Mouse (Mus musculus): ENCODE measurements around the gene Brms1l.
"Not testable (repeated sequence)": the region's sequence is repeated elsewhere in the genome, so short reads cannot be mapped to it uniquely, and the experiment has no call there.

Brms1l gene
- long read RNA-seq, experiment 1, transcript Brms1l-201 (10 exons, 2,609 nt) = major isoform, 22 of 27 reads
- long read RNA-seq, experiment 1, partial matches to known transcripts = 1 of 27 reads
- long read RNA-seq, experiment 1, other reads (novel, unspliced or antisense) = 4 of 27 reads
- long read RNA-seq, experiment 2, transcript Brms1l-201 (10 exons, 2,609 nt) = major isoform, 12 of 18 reads
- long read RNA-seq, experiment 2, partial matches to known transcripts = 2 of 18 reads
- long read RNA-seq, experiment 2, other reads (novel, unspliced or antisense) = 4 of 18 reads

GRCm38 (mm10) chr12:55836199-55836951 lies at the start of gene Brms1l:
Gene Brms1l, plus strand, starts transcription at chr12:55836324.
- intact Hi-C loops (cut with DNase I) = no loop called here

DNA sequence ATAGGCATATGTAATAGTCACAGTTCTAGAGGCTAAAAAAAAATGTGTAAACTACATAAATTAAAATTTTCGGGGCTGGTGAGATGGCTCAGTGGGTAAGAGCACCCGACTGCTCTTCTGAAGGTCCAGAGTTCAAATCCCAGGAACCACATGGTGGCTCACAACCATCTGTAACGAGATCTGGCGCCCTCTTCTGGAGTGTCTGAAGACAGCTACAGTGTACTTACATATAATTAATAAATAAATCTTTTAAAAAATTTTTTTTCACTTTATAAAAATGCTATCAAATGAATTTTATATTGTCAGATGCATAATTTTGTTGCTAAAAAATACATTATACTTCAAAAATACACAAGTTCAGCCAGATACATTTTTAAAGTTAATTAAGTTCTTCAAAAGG lies 41.6 kb upstream of the Brms1l start:
- intact Hi-C loops (cut with DNase I) = not testable (repeated sequence)

DNA sequence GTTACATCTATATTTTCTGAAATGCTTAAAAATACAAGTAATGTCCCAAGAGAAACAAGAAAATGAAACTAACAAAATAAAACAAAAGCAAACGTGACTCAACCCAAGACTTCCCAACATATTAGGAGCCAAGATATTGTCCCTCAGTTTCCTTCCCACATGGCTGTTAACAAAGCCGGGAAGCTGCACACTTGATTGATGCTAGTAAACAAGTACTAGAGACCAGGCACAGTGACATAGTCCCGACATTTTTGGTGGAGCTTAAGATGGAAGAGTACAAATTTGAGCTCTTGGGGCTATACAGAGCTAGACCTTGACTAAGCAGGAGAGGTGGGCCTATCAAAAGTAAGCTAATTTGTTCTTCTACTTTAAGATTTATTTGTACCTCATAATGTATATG lies 39.0 kb upstream of the Brms1l start:
- intact Hi-C loops (cut with DNase I) = no loop called here

DNA sequence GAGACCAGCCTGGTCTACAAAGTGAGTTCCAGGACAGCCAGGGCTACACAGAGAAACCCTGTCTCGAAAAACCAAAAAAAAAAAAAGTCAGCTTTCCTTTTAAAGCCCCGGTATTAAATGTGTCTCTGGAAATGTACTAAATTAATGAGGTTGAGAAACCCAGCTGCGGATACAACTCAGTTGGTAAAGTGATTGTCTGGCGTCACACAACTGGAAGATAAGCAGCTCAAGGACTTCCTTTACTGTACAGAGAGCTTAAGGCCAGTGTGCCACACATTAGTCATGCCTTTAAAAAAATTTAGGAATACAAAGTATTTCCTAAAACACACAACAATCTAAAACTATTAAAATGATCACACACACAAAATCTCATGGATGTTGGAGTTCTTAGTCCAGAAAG lies 37.4 kb upstream of the Brms1l start:
- intact Hi-C loops (cut with DNase I) = no loop called here

GRCm38 (mm10) chr12:55800144-55800543 lies 36.0 kb upstream of the Brms1l start:
- intact Hi-C loops (cut with DNase I) = no loop called here

GRCm38 (mm10) chr12:55801131-55801530 lies 35.0 kb upstream of the Brms1l start:
- intact Hi-C loops (cut with DNase I) = no loop called here

GRCm38 (mm10) chr12:55805035-55805434 lies 31.1 kb upstream of the Brms1l start:
- intact Hi-C loops (cut with DNase I) = no loop called here

GRCm38 (mm10) chr12:55816488-55816887 lies 19.6 kb upstream of the Brms1l start:
- intact Hi-C loops (cut with DNase I) = no loop called here

GRCm38 (mm10) chr12:55820119-55820660 lies 15.9 kb upstream of the Brms1l start:
- intact Hi-C loops (cut with DNase I) = no loop called here

GRCm38 (mm10) chr12:55820661-55821314 lies 15.3 kb upstream of the Brms1l start, which contains the start of gene Ralgapa1:
Gene Ralgapa1, minus strand, starts transcription at chr12:55821167.
- intact Hi-C loops (cut with DNase I) = no loop called here

DNA sequence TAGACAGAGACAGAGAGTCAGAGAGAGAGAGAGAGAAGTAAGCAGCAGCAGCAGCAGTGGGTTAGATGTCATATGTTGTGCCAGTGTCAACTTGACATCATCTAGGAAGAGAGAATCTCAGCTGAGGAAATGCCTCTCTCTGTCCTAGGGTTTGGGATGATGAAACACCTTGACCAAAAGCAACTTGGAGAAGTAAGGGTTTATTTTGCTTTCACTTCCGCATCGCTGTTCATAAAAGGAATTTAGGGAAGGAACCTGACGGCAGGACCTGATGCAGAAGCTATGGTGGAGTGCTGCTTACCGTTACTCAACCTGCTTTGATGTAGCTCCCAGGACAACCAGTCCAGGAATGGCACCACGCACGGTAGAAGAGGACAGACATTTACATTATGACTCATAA lies 12.1 kb upstream of the Brms1l start:
- intact Hi-C loops (cut with DNase I) = no loop called here

GRCm38 (mm10) chr12:55825537-55825936 lies 10.6 kb upstream of the Brms1l start:
- intact Hi-C loops (cut with DNase I) = no loop called here

DNA sequence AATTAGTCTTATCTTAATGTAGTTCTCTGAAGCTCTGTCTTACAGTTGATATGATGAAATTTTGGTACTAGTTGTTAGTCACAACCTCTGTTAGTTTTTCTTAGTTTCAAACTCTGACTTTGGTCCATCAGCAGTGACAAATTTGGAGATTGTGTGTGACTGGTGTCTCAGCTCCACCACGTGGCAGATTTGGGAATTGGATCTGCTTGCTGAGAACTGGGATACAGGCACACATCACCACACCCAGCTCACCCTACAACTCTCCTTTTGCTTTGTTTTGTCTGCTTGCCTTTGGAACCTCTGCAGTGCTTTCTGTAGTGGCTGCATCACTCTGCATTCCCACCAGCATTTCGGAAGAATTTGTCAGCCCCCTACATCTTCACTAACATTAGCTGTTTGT lies 5.0 kb upstream of the Brms1l start:
- intact Hi-C loops (cut with DNase I) = loop anchor here (1.0 kb wide), 1 partner anchor 53 kb away; no protein-coding TSS in a partner anchor

DNA sequence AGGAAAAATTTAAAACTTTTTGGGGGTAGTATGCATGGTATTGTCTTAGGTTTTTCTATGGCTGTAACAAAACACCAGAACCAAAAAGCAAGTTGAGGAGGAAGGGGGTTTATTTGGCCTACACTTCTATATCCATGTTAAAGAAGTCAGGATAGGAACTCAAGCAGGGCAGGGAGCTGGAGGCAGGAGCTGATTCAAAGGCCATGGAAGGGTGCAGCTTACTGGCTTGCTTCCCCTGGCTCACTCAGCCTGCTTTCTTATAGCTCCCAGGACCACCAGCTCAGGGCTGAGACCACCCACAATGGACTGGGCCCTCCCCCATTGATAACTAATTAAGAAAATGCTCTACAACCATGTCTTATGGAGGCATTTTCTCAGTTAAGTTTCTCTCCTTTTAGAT lies 3.2 kb upstream of the Brms1l start:
- intact Hi-C loops (cut with DNase I) = no loop called here

DNA sequence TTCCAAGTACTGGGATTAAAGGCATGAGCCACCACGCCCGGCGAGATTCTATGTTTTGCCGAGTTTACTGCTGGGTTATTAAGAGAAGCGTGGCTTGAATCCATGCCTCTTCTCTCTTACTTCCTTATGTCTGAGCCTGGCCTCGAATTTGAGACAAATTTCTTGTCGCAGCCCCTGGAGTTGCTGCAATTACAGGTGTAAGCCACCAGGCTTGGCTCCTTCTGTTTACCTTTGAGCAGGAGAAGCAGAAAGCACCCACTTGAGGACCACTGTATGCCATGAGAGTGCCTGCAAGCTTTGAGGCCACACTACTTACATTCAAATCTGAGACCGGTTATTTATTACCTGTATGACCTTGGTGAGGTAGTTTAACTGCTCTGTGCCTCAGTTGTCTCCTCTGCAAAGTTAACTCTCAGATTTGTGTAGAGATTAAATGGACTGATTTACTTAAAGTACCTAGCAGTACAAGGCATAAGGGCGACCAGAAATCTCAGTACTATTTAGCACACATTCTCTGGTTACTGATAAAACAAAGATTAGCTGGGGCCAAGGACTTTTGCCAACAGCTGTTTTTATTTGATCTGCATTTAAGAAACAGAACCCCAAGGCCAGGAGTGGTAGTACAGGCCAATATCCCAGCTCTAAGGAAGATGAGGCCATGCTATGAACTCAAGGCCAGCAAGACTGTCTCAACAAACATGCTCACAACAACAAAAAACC lies 2.1 kb upstream of the Brms1l start:
- intact Hi-C loops (cut with DNase I) = no loop called here

GRCm38 (mm10) chr12:55834891-55835290 lies 1.2 kb upstream of the Brms1l start:
- intact Hi-C loops (cut with DNase I) = no loop called here

DNA sequence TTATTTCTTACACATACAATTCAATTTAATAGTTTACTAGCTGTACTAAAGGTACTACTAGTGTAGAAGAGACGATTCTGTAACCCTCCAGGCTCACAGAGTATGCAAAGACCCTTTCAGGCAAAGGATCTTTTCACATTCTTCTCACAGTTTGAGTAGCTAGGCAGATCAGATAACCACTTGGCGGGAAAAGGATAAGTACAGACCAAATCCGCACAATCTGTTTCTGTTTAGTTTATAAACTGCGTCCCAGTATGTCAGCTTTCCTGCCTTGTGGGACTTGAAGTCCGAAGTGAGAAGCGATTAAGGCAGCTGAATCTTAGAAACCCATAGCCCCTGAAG lies 296 bp upstream of the Brms1l start:
- intact Hi-C loops (cut with DNase I) = no loop called here

DNA sequence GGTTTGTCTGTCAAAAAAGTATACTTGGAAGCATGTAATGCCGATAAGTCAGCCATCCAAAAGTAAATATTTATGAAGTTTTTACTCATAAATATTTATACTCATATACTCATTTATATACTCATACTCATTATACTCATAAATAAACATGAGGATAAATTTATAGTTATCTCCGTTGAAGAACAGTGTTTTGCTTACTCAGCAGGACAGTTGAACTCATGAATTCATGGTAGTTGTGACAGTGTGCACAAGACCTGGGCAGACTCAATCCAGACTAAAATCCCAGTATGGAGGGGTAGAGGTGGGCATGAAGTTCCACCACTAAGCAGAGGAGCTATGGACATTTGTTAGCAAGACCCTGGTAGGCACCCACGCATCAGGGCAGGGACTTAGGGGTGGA lies 1.4 kb downstream of the Brms1l start:
- intact Hi-C loops (cut with DNase I) = no loop called here

- intact Hi-C loops (cut with DNase I) = no loop called here
Observed at GRCm38 (mm10) chr12:55846741-55847140, 10.6 kb downstream of the Brms1l start.

DNA sequence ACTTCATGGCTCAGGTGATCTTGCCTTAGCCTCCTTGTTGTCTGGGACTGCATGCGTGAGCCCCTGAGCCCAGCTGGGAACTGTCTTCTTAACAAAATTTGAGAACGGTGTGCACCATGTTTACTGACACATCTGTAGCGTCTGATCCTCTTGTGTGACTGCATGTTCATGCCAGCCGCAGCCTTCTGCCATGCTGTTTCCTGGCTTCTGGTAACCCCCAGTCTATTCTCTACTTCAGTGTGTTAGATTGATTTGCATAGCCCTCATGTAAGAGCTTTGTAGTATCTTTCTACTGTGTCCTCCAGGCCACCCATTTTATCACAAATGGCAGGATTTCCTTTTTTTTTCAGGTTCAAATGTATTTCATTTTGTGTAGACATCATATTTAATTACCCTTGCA lies 11.7 kb downstream of the Brms1l start:
- intact Hi-C loops (cut with DNase I) = no loop called here

GRCm38 (mm10) chr12:55850650-55851049 lies 14.5 kb downstream of the Brms1l start:
- intact Hi-C loops (cut with DNase I) = no loop called here

Data from adrenal gland (tissue).